Mouse (Mus musculus): ENCODE measurements around the gene Ctnna3. TPM values are rescaled to one million over a fixed set of nuclear protein-coding genes. Genes with fewer than 3 reads are reported as not detected.
"Not testable (repeated sequence)": the region's sequence is repeated elsewhere in the genome, so short reads cannot be mapped to it uniquely, and the experiment has no call there.

The Ctnna3 gene
- polyA plus RNA-seq, 1 experiment from 2014 or later = 1.2 TPM

DNA sequence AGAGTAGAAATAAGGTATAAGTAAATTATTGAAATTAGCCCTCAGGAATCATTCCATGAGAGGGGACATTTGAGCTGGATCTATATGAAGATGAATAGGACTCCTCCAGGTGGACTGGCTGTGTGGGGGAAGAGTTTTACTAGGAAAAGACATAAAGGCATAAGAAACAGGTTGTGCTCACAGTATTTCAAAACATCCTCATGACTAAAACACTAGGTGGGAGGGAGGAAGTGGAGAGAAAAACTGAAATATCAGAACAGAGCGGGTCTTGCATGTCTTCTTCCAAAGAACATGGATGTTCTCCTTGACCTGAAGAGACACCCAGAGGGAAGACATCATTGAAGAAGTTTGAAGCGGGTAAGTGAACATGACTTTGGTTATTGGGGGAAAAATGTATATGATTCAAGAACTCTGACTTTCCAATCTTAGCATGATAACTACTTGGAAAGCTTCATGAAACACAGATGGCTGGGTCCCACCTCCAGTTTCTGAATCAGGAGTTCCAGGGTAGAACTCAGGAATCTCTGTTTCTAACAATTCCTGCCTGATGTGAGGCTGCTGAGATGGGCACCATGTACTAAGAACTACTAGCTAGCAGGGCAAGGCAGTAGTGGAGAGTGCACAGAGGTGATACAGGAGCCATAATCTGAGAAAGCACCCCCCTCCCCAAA is 881.9 kb downstream of the Ctnna3 start:
- no peak for ATAC-seq (ENCODE audit: insufficient read depth, low FRiP score)
- Histone ChIP-seq H3K9ac (ENCODE audit: low read length) (no peak overlapping the region), H3K36me3 (ENCODE audit: control insufficient read depth, insufficient read depth, low read length) (no peaks in the 10 kb centered on the region), H3K4me3 (replicated peaks; ENCODE audit: low read length) (no peak overlapping the region), H3K27me3 (ENCODE audit: control insufficient read depth, insufficient read depth, low read length) (no peaks in the 10 kb centered on the region), H3K27ac (ENCODE audit: low read length) (no peak overlapping the region), H3K4me2 (ENCODE audit: low read depth, low read length) (no peak overlapping the region), H3K9me3 (replicated peaks; ENCODE audit: control insufficient read depth, low read length) (no peaks in the 10 kb centered on the region), H3K4me1 (ENCODE audit: control insufficient read depth, insufficient read depth, low read length) (no peaks in the 10 kb centered on the region)
- 84% methylated on average over 2 of the region's 2 CpGs for WGBS

DNA sequence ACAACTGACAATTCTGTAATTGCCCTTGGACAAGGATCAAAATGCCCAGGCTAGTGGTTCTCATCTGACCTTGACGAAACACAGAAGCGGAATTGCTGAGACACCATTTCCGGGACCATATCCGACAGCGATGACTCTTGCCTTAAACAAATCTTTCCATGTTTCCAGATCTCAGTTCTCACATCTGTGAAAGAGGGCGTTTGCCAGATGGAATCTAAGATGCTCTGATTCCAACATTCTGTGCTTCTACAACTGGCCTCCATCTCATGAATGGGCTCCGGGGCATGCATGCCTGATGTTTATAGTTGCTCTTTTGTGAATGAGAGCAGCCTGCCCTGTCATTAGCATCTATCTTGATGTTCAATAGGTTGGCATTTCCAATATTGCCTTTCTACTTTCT is 890.4 kb downstream of the Ctnna3 start:
- no peaks in the 10 kb centered on the region for H3K4me1 ChIP-seq (ENCODE audit: control insufficient read depth, insufficient read depth, low read length)
- no peak overlapping the region for H3K27ac ChIP-seq (ENCODE audit: low read length)
- ATAC-seq (ENCODE audit: insufficient read depth, low FRiP score) = no peak
- no peaks in the 10 kb centered on the region for H3K36me3 ChIP-seq (ENCODE audit: control insufficient read depth, insufficient read depth, low read length)
- 79% methylated on average over 7 of the region's 7 CpGs for WGBS
- no peak overlapping the region for H3K9ac ChIP-seq (ENCODE audit: low read length)
- H3K9me3 ChIP-seq (replicated peaks; ENCODE audit: control insufficient read depth, low read length) = no peaks in the 10 kb centered on the region
- no peak overlapping the region for H3K4me2 ChIP-seq (ENCODE audit: low read depth, low read length)
- no peaks in the 10 kb centered on the region for H3K27me3 ChIP-seq (ENCODE audit: control insufficient read depth, insufficient read depth, low read length)
- H3K4me3 ChIP-seq (replicated peaks; ENCODE audit: low read length) = no peak overlapping the region

DNA sequence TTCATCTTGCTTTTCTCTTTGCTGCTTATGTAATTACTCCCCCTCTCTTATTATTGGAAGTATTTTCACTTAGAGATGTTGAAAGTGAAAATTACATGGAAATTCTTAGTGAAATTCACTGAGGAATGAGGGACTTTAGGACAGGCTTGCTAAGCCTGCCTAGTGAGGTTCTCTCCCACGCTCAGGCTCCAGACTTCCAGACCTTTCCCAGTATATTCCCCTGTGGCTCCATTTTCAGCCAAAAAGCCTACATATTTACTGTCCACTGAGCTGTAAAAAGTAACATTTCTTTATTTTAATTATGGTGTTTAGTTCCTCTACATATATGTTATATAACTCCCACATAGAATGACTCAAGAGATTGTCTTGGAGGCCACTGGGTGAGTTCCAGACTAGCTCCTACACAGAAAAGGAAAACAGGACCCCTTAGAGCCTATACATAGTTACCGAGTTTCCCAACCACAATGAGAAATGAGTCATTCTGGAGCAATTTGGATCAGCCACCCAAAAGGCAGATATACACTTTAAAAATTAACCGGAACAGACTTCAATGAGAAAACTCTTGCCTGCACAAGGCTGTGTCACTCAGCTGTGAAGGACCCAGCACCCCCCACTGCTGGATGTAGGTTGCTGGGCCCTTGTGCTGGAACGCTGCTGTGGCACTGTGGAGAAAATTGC is 912.9 kb downstream of the Ctnna3 start:
- Histone ChIP-seq H3K4me1 (ENCODE audit: control insufficient read depth, insufficient read depth, low read length) (no peaks in the 10 kb centered on the region), H3K9ac (ENCODE audit: low read length) (no peak overlapping the region), H3K36me3 (ENCODE audit: control insufficient read depth, insufficient read depth, low read length) (no peaks in the 10 kb centered on the region), H3K9me3 (replicated peaks; ENCODE audit: control insufficient read depth, low read length) (no peaks in the 10 kb centered on the region), H3K27me3 (ENCODE audit: control insufficient read depth, insufficient read depth, low read length) (no peaks in the 10 kb centered on the region), H3K4me2 (ENCODE audit: low read depth, low read length) (no peak overlapping the region), H3K4me3 (replicated peaks; ENCODE audit: low read length) (no peak overlapping the region), H3K27ac (ENCODE audit: low read length) (no peak overlapping the region)
- no peak for ATAC-seq (ENCODE audit: insufficient read depth, low FRiP score)
- 75% methylated on average over 4 of the region's 4 CpGs for WGBS

DNA sequence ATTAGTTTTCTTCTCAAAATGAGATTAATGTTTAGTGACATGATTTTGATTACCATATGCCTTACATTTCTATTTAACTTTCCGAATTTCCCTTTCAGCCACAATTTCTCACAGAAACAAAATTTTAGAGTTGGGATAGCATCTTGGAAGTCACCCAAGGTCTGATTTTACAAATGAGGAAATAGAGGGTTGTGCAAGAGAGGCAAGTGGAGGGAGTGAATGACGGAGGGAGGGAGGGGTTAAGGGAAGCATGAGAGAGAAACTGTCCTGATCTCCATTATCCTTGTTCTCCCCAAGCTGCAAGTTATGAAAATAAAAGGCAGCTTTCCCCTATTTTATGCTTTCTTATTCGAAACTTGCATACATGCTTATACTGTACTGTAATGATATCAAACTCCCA is 943.4 kb downstream of the Ctnna3 start:
- H3K36me3 ChIP-seq (ENCODE audit: control insufficient read depth, insufficient read depth, low read length) = no peaks in the 10 kb centered on the region
- H3K4me2 ChIP-seq (ENCODE audit: low read depth, low read length) = no peak overlapping the region
- no peak overlapping the region for H3K4me3 ChIP-seq (replicated peaks; ENCODE audit: low read length)
- no peaks in the 10 kb centered on the region for H3K4me1 ChIP-seq (ENCODE audit: control insufficient read depth, insufficient read depth, low read length)
- ATAC-seq (ENCODE audit: insufficient read depth, low FRiP score) = no peak
- no peaks in the 10 kb centered on the region for H3K9me3 ChIP-seq (replicated peaks; ENCODE audit: control insufficient read depth, low read length)
- H3K9ac ChIP-seq (ENCODE audit: low read length) = no peak overlapping the region
- 64% methylated on average over 3 of the region's 3 CpGs for WGBS
- H3K27me3 ChIP-seq (ENCODE audit: control insufficient read depth, insufficient read depth, low read length) = no peaks in the 10 kb centered on the region
- no peak overlapping the region for H3K27ac ChIP-seq (ENCODE audit: low read length)

DNA sequence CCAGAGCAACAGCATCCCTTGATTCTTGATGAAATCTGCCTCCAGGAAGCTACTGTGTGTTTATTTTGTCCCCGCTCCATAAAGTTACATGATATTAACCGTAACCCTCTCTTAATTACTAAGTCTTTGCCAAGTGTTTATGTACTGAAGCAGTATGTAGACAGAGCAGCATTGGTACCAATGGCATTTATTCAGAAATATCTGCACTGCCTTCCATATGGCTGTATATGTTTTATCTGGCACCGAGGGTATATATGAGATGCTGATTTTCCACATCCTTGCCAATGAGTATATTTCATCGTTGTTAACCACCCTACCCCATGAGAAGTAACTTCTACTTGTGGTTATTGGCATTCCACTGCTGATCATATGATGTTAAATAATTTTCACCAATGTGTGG is 947.9 kb downstream of the Ctnna3 start:
- ATAC-seq (ENCODE audit: insufficient read depth, low FRiP score) = no peak
- no peak overlapping the region for H3K4me3 ChIP-seq (replicated peaks; ENCODE audit: low read length)
- H3K27me3 ChIP-seq (ENCODE audit: control insufficient read depth, insufficient read depth, low read length) = no peaks in the 10 kb centered on the region
- H3K9ac ChIP-seq (ENCODE audit: low read length) = no peak overlapping the region
- WGBS = 88% methylated on average over 4 of the region's 4 CpGs
- no peaks in the 10 kb centered on the region for H3K36me3 ChIP-seq (ENCODE audit: control insufficient read depth, insufficient read depth, low read length)
- no peak overlapping the region for H3K27ac ChIP-seq (ENCODE audit: low read length)
- no peaks in the 10 kb centered on the region for H3K4me1 ChIP-seq (ENCODE audit: control insufficient read depth, insufficient read depth, low read length)
- no peak overlapping the region for H3K4me2 ChIP-seq (ENCODE audit: low read depth, low read length)
- H3K9me3 ChIP-seq (replicated peaks; ENCODE audit: control insufficient read depth, low read length) = no peaks in the 10 kb centered on the region

DNA sequence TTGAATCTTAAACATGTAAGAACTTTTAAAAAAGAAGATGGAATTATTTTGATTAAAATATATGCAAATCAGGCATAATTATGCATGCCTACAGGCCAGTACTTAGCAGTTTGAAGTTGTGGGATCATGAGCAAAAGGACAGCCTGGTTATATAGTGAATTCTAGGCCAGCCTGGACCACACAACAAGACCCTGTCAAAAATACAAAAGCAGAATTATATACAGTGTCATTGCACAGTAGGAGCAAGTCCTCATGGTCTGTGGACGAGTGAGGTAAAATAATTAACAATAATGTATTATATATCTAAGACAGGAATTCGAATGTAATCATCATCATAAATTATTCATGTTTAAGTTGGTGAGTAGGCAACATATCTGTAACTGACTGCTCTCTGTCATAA is 966.7 kb downstream of the Ctnna3 start:
- no peak for ATAC-seq (ENCODE audit: insufficient read depth, low FRiP score)
- Histone ChIP-seq H3K4me1 (ENCODE audit: control insufficient read depth, insufficient read depth, low read length) (no peaks in the 10 kb centered on the region), H3K4me3 (replicated peaks; ENCODE audit: low read length) (no peak overlapping the region), H3K9me3 (replicated peaks; ENCODE audit: control insufficient read depth, low read length) (no peaks in the 10 kb centered on the region), H3K9ac (ENCODE audit: low read length) (no peak overlapping the region), H3K27ac (ENCODE audit: low read length) (no peak overlapping the region), H3K36me3 (ENCODE audit: control insufficient read depth, insufficient read depth, low read length) (no peaks in the 10 kb centered on the region), H3K27me3 (ENCODE audit: control insufficient read depth, insufficient read depth, low read length) (no peaks in the 10 kb centered on the region), H3K4me2 (ENCODE audit: low read depth, low read length) (no peak overlapping the region)
- 58% methylated on average over 2 of the region's 2 CpGs for WGBS

DNA sequence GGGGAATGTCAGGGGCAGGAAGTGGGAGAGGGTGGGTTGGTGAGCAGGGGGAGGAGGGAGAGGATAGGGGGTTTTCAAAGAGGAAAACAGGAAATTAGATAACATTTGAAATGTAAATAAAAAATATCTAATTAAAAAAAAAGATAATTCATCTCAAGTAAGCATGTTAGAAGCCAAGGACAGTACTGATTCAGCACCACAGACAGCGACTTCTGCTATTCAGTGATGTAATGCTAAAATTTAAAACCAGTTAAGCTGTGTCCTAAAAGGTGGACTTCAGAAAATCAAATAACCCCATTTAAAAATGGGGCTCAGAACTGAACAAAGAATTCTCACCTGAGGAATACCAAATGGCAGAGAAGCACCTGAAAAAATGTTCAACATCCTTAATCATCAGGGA is 988.5 kb downstream of the Ctnna3 start:
- not testable (repeated sequence) for H3K9me3 ChIP-seq (replicated peaks; ENCODE audit: control insufficient read depth, low read length); H3K36me3 ChIP-seq (ENCODE audit: control insufficient read depth, insufficient read depth, low read length); ATAC-seq (ENCODE audit: insufficient read depth, low FRiP score); H3K27me3 ChIP-seq (ENCODE audit: control insufficient read depth, insufficient read depth, low read length); H3K27ac ChIP-seq (ENCODE audit: low read length); H3K4me2 ChIP-seq (ENCODE audit: low read depth, low read length); H3K4me3 ChIP-seq (replicated peaks; ENCODE audit: low read length); H3K4me1 ChIP-seq (ENCODE audit: control insufficient read depth, insufficient read depth, low read length); H3K9ac ChIP-seq (ENCODE audit: low read length)
- 19% methylated on average over 1 of the region's 1 CpGs for WGBS

DNA sequence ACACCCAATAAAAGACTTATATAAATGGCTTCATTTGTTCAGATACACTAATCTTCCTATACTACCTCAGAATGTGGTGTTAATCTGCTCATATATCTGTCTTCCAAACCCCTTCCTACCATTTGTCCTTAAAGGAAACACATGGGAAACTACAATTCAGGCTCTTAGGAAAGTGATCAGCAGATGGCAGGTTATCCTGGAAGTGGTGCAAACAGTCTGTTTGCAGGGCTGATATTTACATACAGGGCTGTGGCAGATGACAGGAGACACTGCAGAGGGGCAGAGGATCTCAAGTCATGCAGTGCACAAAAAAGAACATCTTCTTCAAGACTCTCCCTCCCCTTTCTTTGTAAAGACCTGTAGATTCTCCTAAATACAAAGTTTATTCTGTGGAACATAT is 1008.8 kb downstream of the Ctnna3 start:
- Histone ChIP-seq H3K4me2 (ENCODE audit: low read depth, low read length) (no peak overlapping the region), H3K9ac (ENCODE audit: low read length) (no peak overlapping the region), H3K9me3 (replicated peaks; ENCODE audit: control insufficient read depth, low read length) (no peaks in the 10 kb centered on the region), H3K4me1 (ENCODE audit: control insufficient read depth, insufficient read depth, low read length) (no peaks in the 10 kb centered on the region), H3K27ac (ENCODE audit: low read length) (no peak overlapping the region), H3K4me3 (replicated peaks; ENCODE audit: low read length) (no peak overlapping the region), H3K27me3 (ENCODE audit: control insufficient read depth, insufficient read depth, low read length) (no peaks in the 10 kb centered on the region), H3K36me3 (ENCODE audit: control insufficient read depth, insufficient read depth, low read length) (no peaks in the 10 kb centered on the region)
- no peak for ATAC-seq (ENCODE audit: insufficient read depth, low FRiP score)

DNA sequence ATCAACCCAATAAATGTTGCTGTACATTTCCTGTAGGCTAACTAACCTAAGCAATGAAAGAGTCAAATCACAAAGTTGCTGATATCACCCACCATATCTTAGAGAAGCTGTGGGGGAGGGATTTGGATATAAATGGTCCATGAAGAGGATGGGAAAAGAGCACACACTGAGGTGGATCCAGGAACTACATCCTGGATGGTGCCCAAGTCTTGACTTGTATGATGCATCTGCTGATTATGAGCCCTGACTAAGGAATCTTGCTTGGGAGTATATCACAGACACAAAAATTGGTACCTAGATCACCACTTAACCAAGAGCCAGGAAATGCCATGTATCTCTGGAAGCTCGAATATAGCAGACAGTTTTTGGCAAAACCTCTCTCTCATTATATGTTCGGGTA is 1018.7 kb downstream of the Ctnna3 start:
- Histone ChIP-seq H3K4me1 (ENCODE audit: control insufficient read depth, insufficient read depth, low read length) (no peaks in the 10 kb centered on the region), H3K27ac (ENCODE audit: low read length) (no peak overlapping the region), H3K27me3 (ENCODE audit: control insufficient read depth, insufficient read depth, low read length) (no peaks in the 10 kb centered on the region), H3K9ac (ENCODE audit: low read length) (no peak overlapping the region), H3K4me2 (ENCODE audit: low read depth, low read length) (no peak overlapping the region), H3K36me3 (ENCODE audit: control insufficient read depth, insufficient read depth, low read length) (no peaks in the 10 kb centered on the region), H3K9me3 (replicated peaks; ENCODE audit: control insufficient read depth, low read length) (no peaks in the 10 kb centered on the region), H3K4me3 (replicated peaks; ENCODE audit: low read length) (no peak overlapping the region)
- WGBS = 66% methylated on average over 2 of the region's 2 CpGs
- ATAC-seq (ENCODE audit: insufficient read depth, low FRiP score) = no peak

Measured in stomach, embryonic 16.5 days (tissue).